ENCODE assay signal across 8 mouse cellular contexts in genomic region chr2:32727435-32727834, GRCm38 (mm10). TPM values are rescaled to one million over a fixed set of nuclear protein-coding genes. Genes with fewer than 3 reads are reported as not detected.
DNase-seq lines count a peak whose midpoint lies in the region; ATAC-seq and TF ChIP-seq lines count a peak whose summit lies in the region.

No protein-coding gene starts in this region.

- no peak for TF ChIP-seq CTCF in bone marrow, adult 2 months (IDR thresholded peaks at IDR 0.05; ENCODE audit: control insufficient read depth, insufficient read depth, low read length)
- no peak for TF ChIP-seq CTCF in embryonic fibroblast, embryonic 13.5 days (IDR thresholded peaks at IDR 0.05; ENCODE audit: borderline replicate concordance, insufficient read depth, low read length)

- TF ChIP-seq POLR2A in bone marrow, adult 2 months (IDR thresholded peaks at IDR 0.05; ENCODE audit: borderline replicate concordance, control insufficient read depth, low read depth, low read length): 0 out of 2 replicates have a peak, but pooled peaks have one; percentile 39
- peak; percentile 71 for TF ChIP-seq POLR2A in embryonic fibroblast, embryonic 13.5 days (IDR thresholded peaks at IDR 0.05; ENCODE audit: low read depth, low read length)

- peak overlapping the region; percentile 42 for H3K9ac ChIP-seq in kidney, embryonic 15.5 days

- WGBS in bone marrow, adult 2 months: 3% methylated on average over 16 of the region's 16 CpGs
- 0% methylated on average over 16 of the region's 16 CpGs for WGBS in kidney, embryonic 15.5 days

- ATAC-seq in kidney, embryonic 15.5 days (replicated peaks; ENCODE audit: low FRiP score): peak; percentile 96
- ATAC-seq in monocyte, adult 5-6 weeks (replicated peaks; ENCODE audit: insufficient number of reproducible peaks, low FRiP score, low TSS enrichment, poor library complexity, severe bottlenecking): peak; percentile 97

- H3K27me3 ChIP-seq in kidney, embryonic 15.5 days: no peaks in the 10 kb centered on the region

- H3K27ac ChIP-seq in bone marrow, adult 2 months (ENCODE audit: control insufficient read depth, insufficient read depth, low read depth, low read length, poor library complexity): peak overlapping the region; percentile 23; the same call in 1 of the 2 replicates
- H3K27ac ChIP-seq in embryonic fibroblast, embryonic 13.5 days (ENCODE audit: insufficient read depth, low read length): no peak overlapping the region
- H3K27ac ChIP-seq in kidney, embryonic 15.5 days: 0 out of 2 replicates have a peak overlapping the region, but pooled peaks have one; percentile 75

- H3K4me1 ChIP-seq in bone marrow, adult 2 months (ENCODE audit: control insufficient read depth, insufficient read depth, low read length): peaks cover 5% of the 10 kb centered on the region; the same call in 1 of the 2 replicates
- H3K4me1 ChIP-seq in embryonic fibroblast, embryonic 13.5 days (ENCODE audit: control insufficient read depth, insufficient read depth, low read length): peaks cover 11% of the 10 kb centered on the region
- H3K4me1 ChIP-seq in kidney, embryonic 15.5 days: peaks cover 52% of the 10 kb centered on the region

- H3K4me3 ChIP-seq in bone marrow, adult 2 months (replicated peaks; ENCODE audit: control insufficient read depth, low read depth, low read length): peak overlapping the region; percentile 38
- H3K4me3 ChIP-seq in embryonic fibroblast, embryonic 13.5 days (ENCODE audit: insufficient read depth, low read length): peak overlapping the region; percentile 21
- H3K4me3 ChIP-seq in kidney, embryonic 15.5 days (replicated peaks): peak overlapping the region; percentile 38

- no peaks in the 10 kb centered on the region for H3K36me3 ChIP-seq in kidney, embryonic 15.5 days

- DNase-seq in 3T3-L1 (ENCODE audit: low read depth, low spot score) (peak; percentile 91), liver (peak; percentile 86)
- peak; percentile 98 for DNase-seq in heart, adult 9 months (ENCODE audit: low spot score in 2 of 2)
- DNase-seq in spleen, postnatal 4 days (ENCODE audit: low spot score in 2 of 2): peak; percentile 72 to 79

- peak overlapping the region; percentile 48 for H3K4me2 ChIP-seq in kidney, embryonic 15.5 days

- no peaks in the 10 kb centered on the region for H3K9me3 ChIP-seq in kidney, embryonic 15.5 days (replicated peaks)

RNA-seq across cellular contexts. Expression of gene Sh2d3c, which starts 6.6 kb away (rescaled TPM):
- 23.3 and 51.8 TPM in 2 replicates for polyA plus RNA-seq in bone marrow, adult 2 months (2011; ENCODE audit: insufficient read depth, insufficient read length, low replicate concordance, missing spikeins)
- 2.1 and 2.6 TPM in 2 replicates for polyA plus RNA-seq in embryonic fibroblast, embryonic 13.5 days (2011; ENCODE audit: insufficient read length, low read depth, missing spikeins)
- 32.5 and 37.2 TPM in 2 replicates for polyA plus RNA-seq in kidney, embryonic 15.5 days (2015; fragmentation: Nextera tagmentation; extraction: Ambion mirVana)
- 37.3 to 83.5 TPM (median 42.5 TPM) in 3 replicates for total RNA-seq in monocyte, adult 5-6 weeks (2017)

RNA-seq across cellular contexts. Expression of gene 6330409D20Rik, which starts 13.4 kb away (rescaled TPM):
- not detected in 2 replicates for polyA plus RNA-seq in bone marrow, adult 2 months (2011; ENCODE audit: insufficient read depth, insufficient read length, low replicate concordance, missing spikeins)
- not detected in 2 replicates for polyA plus RNA-seq in embryonic fibroblast, embryonic 13.5 days (2011; ENCODE audit: insufficient read length, low read depth, missing spikeins)
- 0.18 TPM in 1 of 2 replicates, not detected in the other for polyA plus RNA-seq in kidney, embryonic 15.5 days (2015; fragmentation: Nextera tagmentation; extraction: Ambion mirVana)
- not detected in 3 replicates for total RNA-seq in monocyte, adult 5-6 weeks (2017)

RNA-seq across cellular contexts. Expression of gene Cdk9, which starts 14.6 kb away (rescaled TPM):
- 105 and 154 TPM in 2 replicates for polyA plus RNA-seq in bone marrow, adult 2 months (2011; ENCODE audit: insufficient read depth, insufficient read length, low replicate concordance, missing spikeins)
- polyA plus RNA-seq in embryonic fibroblast, embryonic 13.5 days (2011; ENCODE audit: insufficient read length, low read depth, missing spikeins): 77.9 and 82.0 TPM in 2 replicates
- polyA plus RNA-seq in kidney, embryonic 15.5 days (2015; fragmentation: Nextera tagmentation; extraction: Ambion mirVana): 108 and 118 TPM in 2 replicates
- 83.0 to 107 TPM (median 86.5 TPM) in 3 replicates for total RNA-seq in monocyte, adult 5-6 weeks (2017)

RNA-seq across cellular contexts. Expression of gene Fpgs, which starts 23.5 kb away (rescaled TPM):
- polyA plus RNA-seq in bone marrow, adult 2 months (2011; ENCODE audit: insufficient read depth, insufficient read length, low replicate concordance, missing spikeins): 14.9 and 24.4 TPM in 2 replicates
- 20.2 and 26.4 TPM in 2 replicates for polyA plus RNA-seq in embryonic fibroblast, embryonic 13.5 days (2011; ENCODE audit: insufficient read length, low read depth, missing spikeins)
- 33.7 and 40.3 TPM in 2 replicates for polyA plus RNA-seq in kidney, embryonic 15.5 days (2015; fragmentation: Nextera tagmentation; extraction: Ambion mirVana)
- 6.4 to 12.8 TPM (median 8.0 TPM) in 3 replicates for total RNA-seq in monocyte, adult 5-6 weeks (2017)

RNA-seq across cellular contexts. Expression of gene Tor2a, which starts 29.6 kb away (rescaled TPM):
- 9.2 and 13.6 TPM in 2 replicates for polyA plus RNA-seq in bone marrow, adult 2 months (2011; ENCODE audit: insufficient read depth, insufficient read length, low replicate concordance, missing spikeins)
- polyA plus RNA-seq in embryonic fibroblast, embryonic 13.5 days (2011; ENCODE audit: insufficient read length, low read depth, missing spikeins): 26.1 and 36.6 TPM in 2 replicates
- polyA plus RNA-seq in kidney, embryonic 15.5 days (2015; fragmentation: Nextera tagmentation; extraction: Ambion mirVana): 64.8 and 70.5 TPM in 2 replicates
- 17.5 to 24.6 TPM (median 19.5 TPM) in 3 replicates for total RNA-seq in monocyte, adult 5-6 weeks (2017)
